Mouse (Mus musculus): ENCODE measurements at regions not wholly inside any gene's neighbourhood (a gene's known extent, or its start where the extent isn't known, plus 50 kb on each side); places are given as distances from the start of the nearest gene placed in this dataset.
A peak's percentile ranks its signal among the peaks of the same experiment; 100 is the strongest.

DNA sequence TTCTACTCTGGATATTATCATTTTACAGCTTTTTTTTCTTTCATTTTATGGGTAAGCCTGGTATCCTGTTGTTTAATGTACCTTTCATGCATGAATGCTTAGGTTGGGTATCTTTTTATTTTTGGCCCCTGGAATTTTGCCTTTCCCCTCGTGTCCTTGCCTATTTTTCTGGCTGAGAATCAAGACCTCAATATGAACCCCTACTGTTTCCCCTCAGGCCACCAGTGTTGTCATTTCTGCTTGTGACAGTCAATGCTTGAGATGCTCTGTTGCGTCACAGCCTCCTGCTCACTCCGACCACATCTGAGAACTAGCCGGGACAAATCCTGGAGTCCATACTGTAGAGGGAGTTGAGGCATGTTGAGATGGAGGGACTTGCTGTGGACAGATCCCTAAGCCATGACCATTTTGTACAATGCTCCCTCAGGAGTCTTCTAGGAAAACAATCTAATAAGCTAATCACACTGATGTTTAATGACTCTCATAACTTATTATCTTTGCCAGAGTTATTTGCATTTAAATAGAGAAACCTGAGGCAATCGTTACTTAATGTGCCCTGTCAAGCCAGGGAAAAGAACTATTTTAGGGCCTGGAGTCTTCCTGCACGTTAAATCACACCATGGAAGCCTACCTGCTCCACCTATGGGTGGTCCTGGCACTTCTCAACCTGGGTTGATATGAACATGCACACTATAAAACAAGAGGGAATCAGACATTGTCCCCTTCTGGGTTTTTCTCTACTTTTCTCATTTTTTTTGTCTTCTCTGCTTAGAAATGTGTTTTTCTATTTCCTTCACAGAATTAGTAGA lies 363.9 kb downstream of the Phkb start:
- TF ChIP-seq GATA1 (IDR thresholded peaks at IDR 0.05; ENCODE audit: borderline replicate concordance, low read length) = no peak
- no peak for TF ChIP-seq FLI1 (IDR thresholded peaks at IDR 0.05; ENCODE audit: low read length)
- Histone ChIP-seq H3K27me3 (replicated peaks) (peaks cover 5% of the 10 kb centered on the region), H3K4me3 (replicated peaks) (no peak overlapping the region), H3K9me3 (no peaks in the 10 kb centered on the region), H3K4me1 (peaks cover 8% of the 10 kb centered on the region; the same call in 1 of the 2 replicates), H3K36me3 (replicated peaks; ENCODE audit: low read length) (no peaks in the 10 kb centered on the region)

- H3K9me3 ChIP-seq = no peaks in the 10 kb centered on the region
Measured at GRCm38 (mm10) chr8:86203107-86203506, 362.3 kb downstream of the Phkb start.

DNA sequence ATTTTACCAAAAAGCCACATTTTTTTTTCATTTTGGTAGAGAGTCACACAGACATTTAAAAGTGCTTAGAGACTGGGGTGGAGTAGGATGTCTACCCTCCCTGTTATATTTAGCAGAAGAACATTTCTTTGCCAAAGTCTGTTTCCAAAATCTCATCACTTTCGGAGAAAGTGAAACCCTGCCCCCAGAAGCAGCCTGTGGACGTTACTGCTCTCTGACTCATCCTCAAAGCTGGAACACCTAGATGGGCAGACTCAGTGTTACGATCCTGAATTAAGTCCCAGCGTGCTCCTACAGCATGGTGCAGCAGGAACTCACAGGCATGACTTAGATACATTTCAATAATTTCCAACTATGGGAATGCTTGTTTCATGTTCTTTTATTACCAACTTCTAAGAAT lies 361.1 kb downstream of the Phkb start:
- H3K36me3 ChIP-seq (replicated peaks; ENCODE audit: low read length) = no peaks in the 10 kb centered on the region
- peaks cover under 1% of the 10 kb centered on the region; the same call in 1 of the 2 replicates for H3K9me3 ChIP-seq
- no peak overlapping the region for H3K4me3 ChIP-seq (replicated peaks)
- H3K27me3 ChIP-seq (replicated peaks) = peaks cover 5% of the 10 kb centered on the region
- H3K4me1 ChIP-seq = peaks cover 3% of the 10 kb centered on the region; the same call in 1 of the 2 replicates
- TF ChIP-seq GATA1 (IDR thresholded peaks at IDR 0.05; ENCODE audit: borderline replicate concordance, low read length) (no peak), FLI1 (IDR thresholded peaks at IDR 0.05; ENCODE audit: low read length) (no peak)

More at GRCm38 (mm10) chr8:86203107-86203506, 362.3 kb downstream of the Phkb start:
- no peaks in the 10 kb centered on the region for H3K36me3 ChIP-seq (replicated peaks; ENCODE audit: low read length)
- H3K4me1 ChIP-seq = peaks cover 3% of the 10 kb centered on the region; the same call in 1 of the 2 replicates
- H3K27me3 ChIP-seq (replicated peaks) = peaks cover 5% of the 10 kb centered on the region
- H3K4me3 ChIP-seq (replicated peaks) = no peak overlapping the region
- TF ChIP-seq FLI1 (IDR thresholded peaks at IDR 0.05; ENCODE audit: low read length) (no peak), GATA1 (IDR thresholded peaks at IDR 0.05; ENCODE audit: borderline replicate concordance, low read length) (no peak)

DNA sequence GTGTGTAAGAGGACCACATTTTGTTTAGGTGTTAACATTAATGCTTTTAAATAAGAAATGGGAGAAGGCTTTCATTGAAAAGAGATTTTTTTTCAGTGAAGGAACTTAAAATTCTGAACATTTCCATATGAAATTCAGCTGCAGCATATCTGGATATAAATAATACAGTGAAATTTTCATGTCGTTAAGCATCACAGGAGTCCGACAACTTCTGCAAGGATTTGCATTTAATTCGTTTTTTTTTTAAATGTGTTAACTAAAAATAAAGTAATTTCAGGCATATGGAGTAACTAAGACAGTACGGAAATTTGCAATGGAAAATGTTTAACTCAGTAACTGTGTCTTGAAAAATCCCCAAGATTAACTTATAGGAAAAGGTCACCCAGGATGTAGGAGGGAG lies 351.5 kb downstream of the Phkb start:
- no peaks in the 10 kb centered on the region for H3K36me3 ChIP-seq (replicated peaks; ENCODE audit: low read length)
- TF ChIP-seq FLI1 (IDR thresholded peaks at IDR 0.05; ENCODE audit: low read length) (no peak), GATA1 (IDR thresholded peaks at IDR 0.05; ENCODE audit: borderline replicate concordance, low read length) (no peak)
- no peaks in the 10 kb centered on the region for H3K4me1 ChIP-seq
- H3K4me3 ChIP-seq (replicated peaks) = no peak overlapping the region
- no peaks in the 10 kb centered on the region for H3K27me3 ChIP-seq (replicated peaks)
- peaks cover 16% of the 10 kb centered on the region for H3K9me3 ChIP-seq

DNA sequence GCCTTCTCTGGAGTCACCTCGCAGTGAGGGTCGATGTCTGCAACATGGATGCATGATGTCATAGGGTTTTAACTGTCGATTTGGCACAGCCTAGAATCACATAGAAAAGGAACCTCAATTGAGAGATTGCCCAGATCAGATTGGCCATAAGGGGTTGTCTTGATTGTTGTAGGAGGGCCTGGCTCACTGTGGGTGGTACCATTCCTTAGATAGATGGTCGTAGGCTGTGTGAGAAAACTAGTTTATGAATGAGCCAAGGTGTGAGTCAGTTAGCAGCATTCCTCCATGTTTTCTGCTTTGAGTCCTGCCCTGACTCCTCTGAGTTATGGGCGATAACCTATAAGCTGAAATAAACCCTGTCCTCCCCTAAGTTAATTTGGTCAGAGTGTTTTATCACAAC lies 343.9 kb downstream of the Phkb start:
- no peaks in the 10 kb centered on the region for H3K4me1 ChIP-seq
- no peak for TF ChIP-seq FLI1 (IDR thresholded peaks at IDR 0.05; ENCODE audit: low read length)
- no peak for TF ChIP-seq GATA1 (IDR thresholded peaks at IDR 0.05; ENCODE audit: borderline replicate concordance, low read length)
- no peak overlapping the region for H3K4me3 ChIP-seq (replicated peaks)
- 0 out of 2 replicates have a peak, but pooled peaks cover 5% of the 10 kb centered on the region for H3K9me3 ChIP-seq
- H3K36me3 ChIP-seq (replicated peaks; ENCODE audit: low read length) = no peaks in the 10 kb centered on the region
- no peaks in the 10 kb centered on the region for H3K27me3 ChIP-seq (replicated peaks)

DNA sequence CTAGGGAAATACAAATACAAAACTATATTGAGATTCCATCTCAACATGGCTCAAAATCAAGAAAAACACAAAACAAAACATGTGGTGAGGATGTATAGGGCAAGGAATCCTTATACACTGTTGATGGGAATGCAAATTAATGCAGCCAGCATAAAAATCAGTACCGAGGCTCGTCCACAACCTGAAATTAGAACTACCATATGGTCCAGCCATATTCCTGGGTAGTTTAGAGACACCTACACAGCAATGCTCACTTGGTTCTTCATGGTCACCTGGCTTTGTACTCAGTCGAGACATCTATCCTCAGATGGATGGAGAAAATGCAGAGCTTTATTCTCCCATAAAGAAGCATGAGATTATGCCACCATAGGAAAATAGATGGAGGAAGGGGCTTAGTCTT lies 340.0 kb downstream of the Phkb start:
- TF ChIP-seq GATA1 (IDR thresholded peaks at IDR 0.05; ENCODE audit: borderline replicate concordance, low read length) (no peak), FLI1 (IDR thresholded peaks at IDR 0.05; ENCODE audit: low read length) (no peak)
- H3K9me3 ChIP-seq = 0 out of 2 replicates have a peak, but pooled peaks cover 5% of the 10 kb centered on the region
- H3K4me1 ChIP-seq = no peaks in the 10 kb centered on the region
- H3K27me3 ChIP-seq (replicated peaks) = no peaks in the 10 kb centered on the region
- H3K4me3 ChIP-seq (replicated peaks) = no peak overlapping the region
- H3K36me3 ChIP-seq (replicated peaks; ENCODE audit: low read length) = no peaks in the 10 kb centered on the region

DNA sequence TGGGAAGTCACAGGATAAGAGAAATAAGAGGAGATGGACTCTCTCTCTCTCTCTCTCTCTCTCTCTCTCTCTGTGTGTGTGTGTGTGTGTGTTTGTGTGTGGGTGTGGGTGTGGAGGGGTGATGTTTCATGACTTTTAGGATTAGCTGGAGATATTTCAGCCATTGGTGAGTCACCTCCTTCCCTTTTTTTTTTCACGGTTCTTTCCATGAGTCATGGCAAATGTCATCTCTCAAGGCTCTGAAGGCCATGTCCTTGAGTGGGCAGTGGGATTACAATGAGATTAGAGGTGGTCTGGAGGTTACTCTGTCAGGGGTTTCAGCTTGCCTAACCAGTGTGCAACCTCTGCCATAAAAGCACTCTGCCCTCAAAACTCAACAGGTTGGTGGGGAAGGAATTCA lies 329.3 kb downstream of the Phkb start:
- Histone ChIP-seq H3K9me3 (no peaks in the 10 kb centered on the region), H3K4me1 (no peaks in the 10 kb centered on the region), H3K27me3 (replicated peaks) (no peaks in the 10 kb centered on the region), H3K4me3 (replicated peaks) (no peak overlapping the region), H3K36me3 (replicated peaks; ENCODE audit: low read length) (no peaks in the 10 kb centered on the region)
- no peak for TF ChIP-seq FLI1 (IDR thresholded peaks at IDR 0.05; ENCODE audit: low read length)
- no peak for TF ChIP-seq GATA1 (IDR thresholded peaks at IDR 0.05; ENCODE audit: borderline replicate concordance, low read length)

DNA sequence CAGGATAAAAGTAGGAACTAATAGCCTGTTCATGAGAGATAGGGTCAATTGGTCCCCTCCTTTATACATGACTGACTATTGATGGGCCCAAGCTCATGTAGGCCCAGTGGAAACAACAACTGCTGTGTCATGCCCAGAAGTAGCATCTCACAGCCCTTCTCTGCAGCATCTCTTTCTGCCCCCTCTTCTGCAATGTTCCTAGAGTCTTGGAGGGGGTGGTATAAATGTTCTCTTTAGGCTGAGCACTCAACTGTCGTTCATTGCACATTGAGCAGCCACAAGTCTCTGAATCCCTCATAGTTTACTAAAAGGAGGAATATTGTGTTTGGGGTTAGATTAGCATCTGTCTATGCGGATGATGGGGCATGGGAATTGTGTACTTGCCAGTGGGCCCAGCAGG lies 324.1 kb downstream of the Phkb start:
- H3K4me3 ChIP-seq (replicated peaks) = no peak overlapping the region
- no peaks in the 10 kb centered on the region for H3K36me3 ChIP-seq (replicated peaks; ENCODE audit: low read length)
- no peaks in the 10 kb centered on the region for H3K27me3 ChIP-seq (replicated peaks)
- TF ChIP-seq GATA1 (IDR thresholded peaks at IDR 0.05; ENCODE audit: borderline replicate concordance, low read length) = no peak
- TF ChIP-seq FLI1 (IDR thresholded peaks at IDR 0.05; ENCODE audit: low read length) = no peak
- peaks cover 7% of the 10 kb centered on the region for H3K9me3 ChIP-seq
- no peaks in the 10 kb centered on the region for H3K4me1 ChIP-seq

DNA sequence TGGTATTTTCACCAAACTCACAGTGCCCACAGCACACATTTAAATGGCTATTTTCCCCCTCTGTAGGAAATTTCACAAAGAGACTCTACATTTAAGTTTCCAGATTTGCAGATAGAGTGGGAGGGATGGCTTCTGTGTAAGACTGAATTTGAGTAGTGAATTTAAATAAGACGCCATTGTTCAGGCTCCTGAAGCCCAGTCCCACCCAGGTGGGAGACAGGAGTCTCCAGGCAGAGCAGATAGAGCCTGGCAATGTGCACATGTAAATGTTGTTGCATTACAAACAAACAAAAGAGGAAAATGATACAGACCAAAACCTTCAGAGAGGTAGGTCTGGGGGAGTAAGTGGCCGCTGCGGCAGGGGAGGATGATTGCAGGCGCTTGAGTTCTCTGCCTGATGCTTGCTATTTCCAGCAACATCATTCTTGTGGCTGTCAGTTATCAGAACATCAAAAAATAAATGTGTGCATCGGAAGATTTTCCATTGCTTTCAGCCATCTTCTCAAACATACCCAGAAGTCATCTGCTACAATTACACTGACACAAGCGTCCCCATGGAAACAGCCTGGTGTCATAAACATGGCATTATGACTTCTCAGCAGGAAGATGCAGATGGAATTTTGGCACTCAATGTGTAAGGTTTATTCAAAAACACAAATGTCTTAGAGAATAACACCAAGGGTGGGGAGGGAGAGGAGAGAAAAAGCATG lies 318.5 kb downstream of the Phkb start:
- Histone ChIP-seq H3K4me3 (replicated peaks) (no peak overlapping the region), H3K4me1 (no peaks in the 10 kb centered on the region), H3K9me3 (peaks cover 7% of the 10 kb centered on the region), H3K36me3 (replicated peaks; ENCODE audit: low read length) (no peaks in the 10 kb centered on the region), H3K27me3 (replicated peaks) (no peaks in the 10 kb centered on the region)
- TF ChIP-seq FLI1 (IDR thresholded peaks at IDR 0.05; ENCODE audit: low read length) (no peak), GATA1 (IDR thresholded peaks at IDR 0.05; ENCODE audit: borderline replicate concordance, low read length) (no peak)

DNA sequence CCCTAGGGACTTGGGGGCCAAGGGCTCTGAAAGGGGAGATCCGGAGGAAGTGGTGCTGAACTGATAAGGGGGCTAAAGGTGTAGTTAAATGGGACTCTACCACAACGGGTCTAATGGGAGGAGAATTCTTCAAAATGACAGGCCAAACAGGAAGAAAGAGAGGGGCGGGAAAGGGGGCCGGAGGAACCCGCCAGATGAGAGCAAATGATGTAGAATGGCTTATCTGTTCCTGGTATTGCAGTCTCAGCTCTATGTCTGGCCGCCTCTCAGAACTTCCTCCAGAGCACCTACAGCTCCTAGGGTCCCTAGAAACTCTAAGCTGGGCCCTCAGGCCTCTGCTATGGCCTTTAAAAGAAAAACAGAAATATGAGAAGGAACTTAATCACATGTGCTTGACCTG lies 306.8 kb downstream of the Phkb start:
- Histone ChIP-seq H3K9me3 (no peaks in the 10 kb centered on the region), H3K36me3 (replicated peaks; ENCODE audit: low read length) (no peaks in the 10 kb centered on the region), H3K4me1 (peaks cover 13% of the 10 kb centered on the region), H3K27me3 (replicated peaks) (no peaks in the 10 kb centered on the region), H3K4me3 (replicated peaks) (peak overlapping the region; percentile 42)
- TF ChIP-seq GATA1 (IDR thresholded peaks at IDR 0.05; ENCODE audit: borderline replicate concordance, low read length) = no peak
- TF ChIP-seq FLI1 (IDR thresholded peaks at IDR 0.05; ENCODE audit: low read length) = no peak
